Mouse (Mus musculus) mesoderm, embryonic 11.5 days (tissue): ENCODE measurements around the gene Fmnl3.

ENCODE experiments used
- DNase-seq: peaks from one replicate; pipeline ENCODE4 v3.0.0-alpha.2; 2012; ENCODE audit warnings: low read depth, low spot score

The Fmnl3 gene

GRCm38 (mm10) chr15:99343414-99344147 is 26.7 kb downstream of the Fmnl3 start:
- no peak for DNase-seq

- no peak for DNase-seq
Measured at GRCm38 (mm10) chr15:99342194-99342981, 27.9 kb downstream of the Fmnl3 start.

- DNase-seq: no peak
Measured at GRCm38 (mm10) chr15:99341102-99341501, 29.2 kb downstream of the Fmnl3 start.

DNA sequence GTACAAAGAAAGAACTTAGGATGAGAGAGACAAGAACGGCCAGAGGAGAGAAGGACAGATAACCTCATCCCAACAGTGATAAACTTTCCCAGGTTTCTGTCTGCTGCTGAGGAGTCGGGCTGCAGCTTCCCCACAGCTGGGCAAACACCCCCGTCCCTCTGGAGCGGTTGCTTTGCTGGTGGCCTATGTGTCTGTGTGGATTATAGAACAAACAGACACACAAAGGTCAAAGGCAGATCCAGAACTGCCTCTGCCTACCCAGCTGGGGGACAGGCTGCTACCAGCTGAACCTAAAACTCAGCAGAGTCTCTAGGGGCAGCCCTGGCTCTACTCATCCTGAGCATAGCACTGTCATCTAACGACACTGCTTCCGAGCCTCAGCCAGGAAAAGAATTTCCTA is 30.6 kb downstream of the Fmnl3 start:
- peak; percentile 13 for DNase-seq

GRCm38 (mm10) chr15:99338916-99339315 is 31.4 kb downstream of the Fmnl3 start:
- no peak for DNase-seq

DNA sequence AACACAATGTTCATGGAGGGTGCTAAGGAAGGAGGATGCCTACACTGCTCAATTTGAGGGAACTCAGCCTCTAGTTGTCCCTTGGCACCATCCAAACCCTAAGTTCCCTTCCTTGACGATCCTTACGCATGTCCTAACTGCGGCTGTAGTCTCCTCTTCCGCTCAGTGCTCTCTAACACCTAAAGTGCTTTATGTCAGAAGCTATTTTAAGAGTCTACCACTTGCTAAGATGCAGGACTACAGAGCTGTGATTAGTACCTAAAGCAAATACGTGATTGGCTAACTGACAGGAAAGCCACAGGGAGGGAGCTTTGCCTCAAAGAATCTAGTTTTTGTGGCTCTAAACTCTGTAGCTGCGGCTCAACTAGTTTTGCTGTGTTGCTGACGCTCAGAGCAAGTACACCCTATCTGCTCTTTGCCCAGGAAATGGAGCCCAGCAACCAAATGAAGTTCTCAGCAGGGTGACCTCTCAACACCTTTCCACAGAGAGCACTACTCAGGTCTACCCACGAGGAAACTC is 34.4 kb downstream of the Fmnl3 start:
- DNase-seq: no peak

GRCm38 (mm10) chr15:99334500-99334899 is 35.8 kb downstream of the Fmnl3 start:
- DNase-seq: no peak

- no peak for DNase-seq
Measured at GRCm38 (mm10) chr15:99333676-99334065, 36.6 kb downstream of the Fmnl3 start.

GRCm38 (mm10) chr15:99332921-99333675 is 37.2 kb downstream of the Fmnl3 start:
- DNase-seq: peak; percentile 89

DNA sequence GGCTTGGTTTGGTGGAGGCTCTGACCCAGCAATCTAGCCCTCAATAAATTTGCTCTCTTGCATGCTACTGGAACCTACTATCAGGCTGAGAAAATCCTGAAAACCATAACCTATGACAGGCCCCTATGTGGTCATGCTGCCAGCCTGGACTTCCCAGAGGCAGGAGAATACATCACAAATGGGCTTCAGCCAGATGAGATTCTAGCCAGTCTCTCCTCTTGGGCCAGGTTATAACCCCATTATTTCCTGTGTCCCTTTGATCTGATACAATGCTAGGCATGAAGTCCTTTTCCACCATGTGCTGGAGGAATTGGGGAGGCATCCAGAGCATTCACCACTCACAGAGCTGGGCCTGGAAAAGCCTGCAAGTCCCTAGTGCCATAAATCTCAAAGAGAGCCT is 38.2 kb downstream of the Fmnl3 start:
- DNase-seq: peak; percentile 14

DNA sequence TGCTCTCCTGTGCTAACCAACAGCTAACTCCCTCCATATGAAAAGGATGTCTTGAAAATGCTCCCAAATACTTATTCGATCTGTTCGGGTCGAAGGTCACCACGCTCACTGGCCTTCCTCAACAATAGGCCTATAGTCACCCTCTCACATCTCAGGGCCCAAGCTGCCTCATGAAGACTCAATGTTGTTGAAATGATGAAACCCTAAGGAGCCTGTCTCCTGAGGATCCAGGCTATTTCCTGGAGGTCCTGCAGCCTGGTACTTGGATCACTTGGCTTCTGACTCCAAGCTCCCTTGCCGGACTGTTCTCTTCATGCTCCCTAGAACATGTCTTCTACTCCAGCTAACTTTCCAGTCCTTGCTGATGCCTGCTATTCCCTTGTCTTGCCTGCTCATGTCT is 38.9 kb downstream of the Fmnl3 start:
- no peak for DNase-seq

DNA sequence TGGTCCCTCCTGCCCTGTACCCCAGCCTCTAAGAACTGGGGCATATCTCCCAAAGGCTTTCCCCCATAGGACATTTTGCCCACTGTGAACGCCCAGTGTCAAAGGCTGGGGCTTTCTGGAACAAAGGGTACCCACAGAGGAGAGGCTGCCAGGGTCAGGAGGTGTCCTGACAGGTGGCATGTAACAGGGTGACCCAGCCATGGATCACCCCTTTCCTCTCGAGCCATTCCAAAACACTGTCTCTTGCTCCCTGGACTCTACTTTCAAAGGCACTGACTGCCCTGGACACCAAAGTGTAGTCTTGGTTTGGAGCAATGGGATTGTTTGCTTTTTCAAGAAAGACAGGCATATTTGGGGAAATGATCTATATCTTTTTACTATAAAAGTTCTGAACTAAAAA is 40.0 kb downstream of the Fmnl3 start:
- no peak for DNase-seq

DNA sequence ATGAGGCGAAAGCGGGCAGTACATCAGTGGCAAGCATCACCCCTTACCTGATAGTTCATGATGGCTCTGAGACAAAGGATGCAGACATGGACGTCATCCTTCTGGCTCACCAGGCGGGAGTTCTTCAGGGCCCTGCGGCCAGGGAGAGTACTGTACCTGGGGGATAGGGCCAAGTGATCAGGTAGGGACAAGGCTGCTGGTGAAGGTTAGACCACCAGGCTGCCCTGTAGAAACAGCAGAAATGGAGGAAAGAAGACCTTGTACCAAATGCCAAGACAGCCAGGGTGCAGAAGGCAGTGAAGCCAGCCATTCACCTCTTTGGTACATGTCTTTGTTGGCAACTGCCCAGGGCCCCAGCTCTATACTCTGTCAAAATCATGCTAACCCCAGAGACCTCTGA is 42.3 kb downstream of the Fmnl3 start:
- DNase-seq: no peak

- DNase-seq: peak; percentile 49
Measured at GRCm38 (mm10) chr15:99326959-99327358, 43.3 kb downstream of the Fmnl3 start.

GRCm38 (mm10) chr15:99326407-99326806 is 43.9 kb downstream of the Fmnl3 start:
- no peak for DNase-seq

DNA sequence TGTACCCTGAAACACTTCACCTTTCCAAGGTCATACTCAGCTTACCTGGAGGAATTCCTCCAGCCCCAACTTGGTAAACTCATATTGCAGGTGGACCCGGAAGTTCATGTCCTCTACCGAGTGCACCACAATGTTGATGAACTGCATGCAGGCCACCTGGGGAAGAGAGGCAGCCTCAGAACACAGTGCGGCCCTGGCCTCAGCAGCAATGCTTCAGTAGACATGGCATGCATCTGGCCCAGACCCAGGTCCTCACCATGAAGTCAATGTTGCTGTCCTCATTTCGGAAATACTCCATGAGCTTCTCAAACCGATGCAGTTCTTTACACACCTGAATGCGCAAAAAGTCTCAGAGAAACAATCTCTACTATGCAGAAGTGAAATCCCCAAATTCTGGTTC is 44.7 kb downstream of the Fmnl3 start:
- no peak for DNase-seq

DNA sequence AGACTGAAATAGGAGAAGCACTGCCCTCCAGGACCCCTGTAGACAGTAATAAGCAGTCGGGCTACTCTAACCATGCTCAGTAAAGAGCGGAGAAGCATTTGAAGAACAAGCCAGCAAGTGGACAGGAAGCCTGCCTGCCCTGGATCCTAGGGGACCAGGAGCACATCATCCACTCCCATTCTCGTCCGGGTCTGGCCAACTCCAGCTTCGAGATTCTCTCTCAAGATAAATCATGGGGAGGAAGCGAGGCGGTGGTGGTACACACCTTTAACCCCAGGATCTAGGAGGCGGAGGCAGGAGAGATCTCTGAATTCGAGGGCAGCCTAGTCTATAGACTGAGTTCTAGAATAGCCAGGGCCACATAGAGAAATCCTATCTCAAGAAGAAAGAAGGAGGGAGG is 46.1 kb downstream of the Fmnl3 start:
- DNase-seq: no peak

DNA sequence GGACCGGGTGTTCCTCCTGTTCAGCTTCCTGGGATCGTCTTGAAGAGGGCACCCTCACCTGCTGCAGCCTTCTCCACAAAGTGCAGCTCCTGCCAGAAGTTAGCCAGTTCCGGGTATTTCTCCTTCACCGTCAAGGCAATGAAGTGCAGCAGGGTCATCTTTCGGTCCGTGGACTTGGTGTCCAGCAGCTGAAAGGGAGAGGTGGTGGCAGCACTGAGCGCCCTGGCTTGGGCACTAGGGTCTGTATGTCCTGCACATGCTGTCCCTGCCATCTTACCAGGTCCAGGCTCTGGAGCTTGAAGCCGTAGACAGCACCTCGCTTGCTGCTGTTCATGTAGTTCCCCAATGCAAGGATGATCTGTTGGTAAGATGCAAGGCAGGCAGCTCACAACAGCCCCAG is 49.3 kb downstream of the Fmnl3 start:
- no peak for DNase-seq

DNA sequence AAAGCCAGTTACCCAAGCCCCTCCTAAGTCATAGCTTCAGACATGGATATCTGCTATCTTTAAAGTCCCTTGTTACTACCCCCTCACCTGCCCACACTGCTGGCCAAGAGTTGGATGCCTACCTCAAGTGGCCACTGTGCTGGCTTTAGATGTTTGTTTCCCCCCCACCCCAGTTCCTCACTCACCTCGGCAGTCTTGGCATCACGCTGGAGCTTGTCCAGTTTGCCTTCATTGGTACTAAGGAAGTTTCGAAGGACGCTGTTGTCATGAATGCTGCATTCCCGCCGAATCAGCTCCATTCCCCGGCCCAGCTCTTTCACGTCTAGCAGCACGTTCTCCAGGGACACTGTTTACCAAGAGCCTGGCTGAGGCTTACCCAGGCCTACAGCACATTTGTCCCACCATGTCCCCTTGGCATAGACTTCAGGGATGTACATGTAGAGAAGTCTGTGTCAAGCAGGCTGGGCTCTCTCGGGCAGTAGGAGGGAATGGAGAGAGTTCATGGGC is 50.1 kb downstream of the Fmnl3 start:
- no peak for DNase-seq

DNA sequence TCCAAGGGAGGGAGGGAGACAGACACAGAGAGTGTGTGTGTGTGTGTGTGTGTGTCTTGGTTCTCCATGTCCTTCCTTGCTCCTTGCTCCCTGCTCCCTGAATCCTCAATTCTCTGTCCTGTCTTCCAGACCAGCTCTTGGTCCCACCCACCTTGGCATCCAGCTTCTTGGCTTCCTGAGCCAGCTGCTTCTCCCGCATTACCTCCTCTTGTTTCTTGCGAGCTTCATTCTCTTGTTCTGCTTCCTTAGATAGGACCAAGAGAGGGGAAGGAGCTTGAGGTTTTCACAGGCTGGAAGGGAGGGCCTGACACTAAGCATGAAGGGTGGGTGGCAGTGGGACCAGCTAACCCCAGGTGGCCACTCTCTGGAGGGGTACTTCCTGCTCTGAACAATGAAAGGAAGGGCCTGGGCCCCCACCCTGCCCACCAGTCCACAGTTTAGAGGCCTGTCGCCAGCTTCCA is 50.8 kb downstream of the Fmnl3 start:
- no peak for DNase-seq

DNA sequence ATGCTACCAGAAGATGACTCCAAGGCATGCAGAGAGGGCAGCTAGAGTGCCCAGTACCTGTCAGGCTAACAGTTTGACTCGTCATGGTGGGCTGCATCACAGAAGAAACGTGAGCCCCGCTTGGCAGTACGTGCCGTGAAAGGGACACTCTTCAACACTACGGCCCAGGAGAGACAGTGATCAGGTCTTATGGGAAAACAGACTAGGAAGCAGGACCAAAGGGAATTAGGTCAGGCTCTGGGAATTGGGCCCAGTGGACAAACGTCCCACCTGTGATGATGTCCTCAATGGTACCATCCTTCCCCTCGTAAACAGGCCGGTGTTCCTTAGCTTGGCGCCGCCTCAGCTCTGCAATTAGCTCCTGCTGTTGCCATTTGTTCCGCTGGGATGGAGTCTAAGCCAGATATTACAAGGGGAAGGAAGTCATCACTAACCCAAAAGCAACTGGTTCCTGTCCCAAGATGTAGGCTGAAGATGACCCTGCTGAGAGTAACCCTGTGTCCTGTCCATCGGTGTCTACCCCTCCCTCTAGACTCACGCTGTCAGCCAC is 51.3 kb downstream of the Fmnl3 start:
- no peak for DNase-seq

GRCm38 (mm10) chr15:99318071-99318470 is 52.2 kb downstream of the Fmnl3 start:
- no peak for DNase-seq
